Mouse (Mus musculus): Measurements from ENCODE around the gene Hid1. TPM values are rescaled to one million over a fixed set of nuclear protein-coding genes. Genes with fewer than 3 reads are reported as not detected.

Hid1 gene
- total RNA-seq, 2 experiments from 2014 or later, result 0.07 TPM; not detected in 1

Other genes with a start within 250 kb of the Hid1 start
- 22.9 and 25.7 TPM in 2 replicates for gene Cd300lf, start 233.8 kb downstream of the Hid1 start, total RNA-seq (2015)
- 28.1 and 46.6 TPM in 2 replicates for gene Cd300lf, start 233.8 kb downstream of the Hid1 start, total RNA-seq (2017)
- gene Slc9a3r1, start 204.4 kb downstream of the Hid1 start, total RNA-seq (2015), result 77.6 and 92.0 TPM in 2 replicates
- 87.5 and 88.7 TPM in 2 replicates for gene Slc9a3r1, start 204.4 kb downstream of the Hid1 start, total RNA-seq (2017)
- 23.9 and 25.7 TPM in 2 replicates for gene Tmem104, start 180.3 kb downstream of the Hid1 start, total RNA-seq (2015)
- 6.1 and 8.7 TPM in 2 replicates for gene Tmem104, start 180.3 kb downstream of the Hid1 start, total RNA-seq (2017)
- 16.1 and 17.7 TPM in 2 replicates for gene Nat9, start 179.9 kb downstream of the Hid1 start, total RNA-seq (2015)
- gene Nat9, start 179.9 kb downstream of the Hid1 start, total RNA-seq (2017), result 23.9 and 36.1 TPM in 2 replicates
- gene Grin2c, start 100.5 kb downstream of the Hid1 start, total RNA-seq (2015), result 0.05 TPM in 1 of 2 replicates, not detected in the other
- not detected in 2 replicates for gene Grin2c, start 100.5 kb downstream of the Hid1 start, total RNA-seq (2017)
- 4.4 and 5.6 TPM in 2 replicates for gene Fdxr, start 90.7 kb downstream of the Hid1 start, total RNA-seq (2015)
- gene Fdxr, start 90.7 kb downstream of the Hid1 start, total RNA-seq (2017), result 9.9 and 14.3 TPM in 2 replicates
- 0.58 and 0.71 TPM in 2 replicates for gene Fads6, start 70.1 kb downstream of the Hid1 start, total RNA-seq (2015)
- 1.4 and 2.3 TPM in 2 replicates for gene Fads6, start 70.1 kb downstream of the Hid1 start, total RNA-seq (2017)
- gene Otop2, start 60.6 kb downstream of the Hid1 start, total RNA-seq (2015), result not detected in 2 replicates
- gene Otop2, start 60.6 kb downstream of the Hid1 start, total RNA-seq (2017), result not detected in 2 replicates
- not detected in 2 replicates for gene Ush1g, start 45.7 kb downstream of the Hid1 start, total RNA-seq (2015)
- not detected in 2 replicates for gene Ush1g, start 45.7 kb downstream of the Hid1 start, total RNA-seq (2017)
- gene Otop3, start 33.0 kb downstream of the Hid1 start, total RNA-seq (2015), result not detected in 2 replicates
- not detected in 2 replicates for gene Otop3, start 33.0 kb downstream of the Hid1 start, total RNA-seq (2017)
- 0.21 and 0.58 TPM in 2 replicates for gene Cdr2l, start 14.2 kb upstream of the Hid1 start, total RNA-seq (2015)
- 0.24 and 0.59 TPM in 2 replicates for gene Cdr2l, start 14.2 kb upstream of the Hid1 start, total RNA-seq (2017)
- gene Mrpl58, start 36.0 kb upstream of the Hid1 start, total RNA-seq (2015), result 122 and 124 TPM in 2 replicates
- gene Mrpl58, start 36.0 kb upstream of the Hid1 start, total RNA-seq (2017), result 86.9 and 95.9 TPM in 2 replicates
- gene Atp5h, start 52.2 kb upstream of the Hid1 start, total RNA-seq (2015), result 740 and 790 TPM in 2 replicates
- 901 and 1,038 TPM in 2 replicates for gene Atp5h, start 52.2 kb upstream of the Hid1 start, total RNA-seq (2017)
- 19.6 and 21.2 TPM in 2 replicates for gene Kctd2, start 52.4 kb upstream of the Hid1 start, total RNA-seq (2015)
- 14.5 and 16.8 TPM in 2 replicates for gene Kctd2, start 52.4 kb upstream of the Hid1 start, total RNA-seq (2017)
- gene Trim80, start 72.8 kb upstream of the Hid1 start, total RNA-seq (2015), result not detected in 2 replicates
- not detected in 2 replicates for gene Trim80, start 72.8 kb upstream of the Hid1 start, total RNA-seq (2017)
- gene Slc16a5, start 94.7 kb upstream of the Hid1 start, total RNA-seq (2015), result 0.09 and 0.42 TPM in 2 replicates
- 0.08 and 0.15 TPM in 2 replicates for gene Slc16a5, start 94.7 kb upstream of the Hid1 start, total RNA-seq (2017)
- gene Armc7, start 107.9 kb upstream of the Hid1 start, total RNA-seq (2015), result 17.2 and 18.5 TPM in 2 replicates
- 19.8 and 38.6 TPM in 2 replicates for gene Armc7, start 107.9 kb upstream of the Hid1 start, total RNA-seq (2017)
- gene Nt5c, start 124.1 kb upstream of the Hid1 start, total RNA-seq (2015), result 80.9 and 84.8 TPM in 2 replicates
- 104 and 113 TPM in 2 replicates for gene Nt5c, start 124.1 kb upstream of the Hid1 start, total RNA-seq (2017)
- 211 and 220 TPM in 2 replicates for gene Jpt1, start 146.6 kb upstream of the Hid1 start, total RNA-seq (2015)
- gene Jpt1, start 146.6 kb upstream of the Hid1 start, total RNA-seq (2017), result 181 and 183 TPM in 2 replicates
- gene Sumo2, start 168.5 kb upstream of the Hid1 start, total RNA-seq (2015), result 507 and 587 TPM in 2 replicates
- 367 and 413 TPM in 2 replicates for gene Sumo2, start 168.5 kb upstream of the Hid1 start, total RNA-seq (2017)
- 52.2 and 59.7 TPM in 2 replicates for gene Nup85, start 196.7 kb upstream of the Hid1 start, total RNA-seq (2015)
- gene Nup85, start 196.7 kb upstream of the Hid1 start, total RNA-seq (2017), result 59.5 and 59.9 TPM in 2 replicates
- 29.0 and 30.2 TPM in 2 replicates for gene Mrps7, start 236.2 kb upstream of the Hid1 start, total RNA-seq (2015)
- 11.7 and 29.8 TPM in 2 replicates for gene Mrps7, start 236.2 kb upstream of the Hid1 start, total RNA-seq (2017)
- gene Gga3, start 236.3 kb upstream of the Hid1 start, total RNA-seq (2015), result 30.8 and 34.0 TPM in 2 replicates
- 24.0 and 34.2 TPM in 2 replicates for gene Gga3, start 236.3 kb upstream of the Hid1 start, total RNA-seq (2017)
- 23.6 and 28.0 TPM in 2 replicates for gene Mif4gd, start 245.2 kb upstream of the Hid1 start, total RNA-seq (2015)
- 20.2 and 24.4 TPM in 2 replicates for gene Mif4gd, start 245.2 kb upstream of the Hid1 start, total RNA-seq (2017)

Data from megakaryocyte, adult 5-6 weeks (primary cell).